Mouse (Mus musculus): ENCODE results near the gene Tmem263. TPM values are rescaled to one million over a fixed set of nuclear protein-coding genes. Genes with fewer than 3 reads are reported as not detected.

Gene Tmem263
- polyA plus RNA-seq (2015; fragmentation: Nextera tagmentation; extraction: Ambion mirVana) = 42.9 and 45.6 TPM in 2 replicates

DNA sequence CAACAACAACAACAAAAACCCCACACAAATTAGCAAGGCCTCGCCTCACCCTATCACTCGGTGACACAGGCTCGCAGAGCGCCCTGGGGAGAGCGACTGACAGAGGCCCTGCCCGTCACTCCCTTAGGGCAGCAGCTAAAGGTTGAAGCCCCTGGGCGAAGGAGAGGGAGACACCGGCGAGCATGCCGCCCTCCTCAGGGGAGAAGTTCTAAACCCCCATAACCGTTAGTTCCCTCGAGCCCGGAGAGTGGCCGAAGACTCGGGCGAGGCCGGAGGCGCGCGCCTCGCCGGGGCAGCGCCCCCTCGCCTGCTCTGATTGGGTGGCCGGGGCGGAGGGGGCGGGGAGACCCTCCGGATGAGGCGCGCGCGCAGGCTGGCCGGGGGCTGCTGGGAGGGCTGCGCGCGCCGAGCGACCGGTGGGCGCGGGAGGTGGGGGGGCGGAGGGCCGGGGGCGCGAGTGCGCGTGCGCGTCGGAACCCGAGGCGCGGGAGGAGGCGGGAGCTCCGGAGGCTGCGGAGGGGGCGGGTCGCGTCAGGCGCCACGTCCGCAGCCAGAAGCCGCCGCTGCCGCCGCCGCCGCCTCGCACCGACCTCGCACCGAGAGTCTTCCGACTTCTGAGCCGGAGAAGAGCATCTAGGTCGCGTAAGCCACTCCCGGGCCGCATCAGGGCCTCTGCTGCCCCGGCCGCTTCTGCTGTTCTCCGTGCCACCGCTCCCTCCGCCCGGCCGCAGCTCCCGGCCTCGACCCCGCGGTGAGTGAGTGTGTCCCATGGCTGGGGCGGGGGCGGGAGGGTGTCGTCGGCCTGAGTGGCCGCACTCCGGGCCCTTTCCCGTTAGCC, at the start of gene Tmem263, which contains the start of gene Fhl4:
Gene Tmem263 (plus strand): TSS at position 381 of the 838 bp plus-strand sequence.
Gene Fhl4 (minus strand): TSS at position 249 of the 838 bp plus-strand sequence.
- peak; percentile 95 for DNase-seq (ENCODE audit: low spot score)

DNA sequence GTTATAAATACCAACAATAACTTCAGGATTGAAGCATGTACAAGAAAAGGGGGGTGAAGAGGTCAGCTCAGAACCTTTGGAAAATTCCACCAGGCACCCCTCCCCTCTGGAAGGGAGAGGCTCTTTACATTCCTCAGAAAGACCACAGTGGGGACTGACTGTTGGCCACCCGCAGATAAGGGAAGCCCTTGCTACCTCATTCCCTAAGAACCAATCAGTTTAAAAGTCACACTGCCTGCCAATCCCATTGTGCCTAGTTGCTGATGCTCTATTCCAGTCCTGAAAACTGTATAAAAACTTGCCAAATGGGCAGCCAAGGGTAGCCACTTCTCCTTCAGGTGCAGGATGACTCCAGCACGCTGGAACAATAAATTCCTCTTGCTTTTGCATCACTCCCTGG, 47.6 kb upstream of the Tmem263 start:
- no peak for DNase-seq (ENCODE audit: low spot score)

DNA sequence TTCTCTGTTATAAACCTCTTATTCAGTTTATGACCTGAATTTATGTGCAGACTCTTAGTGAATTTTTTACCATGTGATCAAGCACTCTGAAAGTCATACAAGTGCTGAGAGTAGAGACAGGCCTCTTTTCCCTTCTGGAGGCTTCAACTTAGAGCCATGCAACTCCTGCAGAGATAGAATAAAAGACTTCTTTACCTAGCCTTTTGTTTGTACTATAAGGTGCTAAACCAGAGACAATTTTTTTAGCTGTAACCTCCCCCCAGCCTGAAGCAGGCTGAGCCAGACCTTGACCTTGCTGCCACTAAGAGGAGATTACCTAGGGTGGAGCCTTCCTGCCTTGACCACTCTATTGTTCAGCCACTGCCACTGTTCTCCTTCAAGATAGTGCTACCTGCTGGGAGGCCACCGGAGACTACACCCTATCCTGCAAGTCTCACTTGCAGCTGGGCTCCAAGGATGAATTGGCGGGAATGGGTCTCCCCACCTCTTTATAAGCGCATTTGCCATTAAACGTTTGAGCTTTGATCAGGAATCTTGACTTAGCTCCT, 30.7 kb upstream of the Tmem263 start:
- no peak for DNase-seq (ENCODE audit: low spot score)

DNA sequence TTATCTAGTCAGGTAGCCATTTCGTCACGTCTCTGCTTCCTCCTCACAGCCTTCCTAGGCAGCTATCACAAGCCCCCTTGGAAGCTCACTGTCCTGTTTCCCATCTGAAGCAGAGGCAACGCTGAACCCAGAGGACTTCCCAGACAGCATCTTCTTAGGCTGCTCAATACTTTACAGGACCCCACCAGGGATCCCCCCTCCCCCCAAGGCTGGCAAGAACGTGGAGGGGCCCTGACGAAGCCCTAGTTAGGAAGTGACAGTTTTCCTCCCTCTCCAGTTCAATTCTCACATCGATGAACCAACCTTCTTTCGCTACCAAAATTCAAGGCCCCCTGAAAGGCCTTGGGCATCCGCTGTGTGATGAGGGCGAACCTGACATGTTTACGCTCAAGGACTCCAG, 586 bp upstream of the Tmem263 start:
- DNase-seq (ENCODE audit: low spot score) = no peak

DNA sequence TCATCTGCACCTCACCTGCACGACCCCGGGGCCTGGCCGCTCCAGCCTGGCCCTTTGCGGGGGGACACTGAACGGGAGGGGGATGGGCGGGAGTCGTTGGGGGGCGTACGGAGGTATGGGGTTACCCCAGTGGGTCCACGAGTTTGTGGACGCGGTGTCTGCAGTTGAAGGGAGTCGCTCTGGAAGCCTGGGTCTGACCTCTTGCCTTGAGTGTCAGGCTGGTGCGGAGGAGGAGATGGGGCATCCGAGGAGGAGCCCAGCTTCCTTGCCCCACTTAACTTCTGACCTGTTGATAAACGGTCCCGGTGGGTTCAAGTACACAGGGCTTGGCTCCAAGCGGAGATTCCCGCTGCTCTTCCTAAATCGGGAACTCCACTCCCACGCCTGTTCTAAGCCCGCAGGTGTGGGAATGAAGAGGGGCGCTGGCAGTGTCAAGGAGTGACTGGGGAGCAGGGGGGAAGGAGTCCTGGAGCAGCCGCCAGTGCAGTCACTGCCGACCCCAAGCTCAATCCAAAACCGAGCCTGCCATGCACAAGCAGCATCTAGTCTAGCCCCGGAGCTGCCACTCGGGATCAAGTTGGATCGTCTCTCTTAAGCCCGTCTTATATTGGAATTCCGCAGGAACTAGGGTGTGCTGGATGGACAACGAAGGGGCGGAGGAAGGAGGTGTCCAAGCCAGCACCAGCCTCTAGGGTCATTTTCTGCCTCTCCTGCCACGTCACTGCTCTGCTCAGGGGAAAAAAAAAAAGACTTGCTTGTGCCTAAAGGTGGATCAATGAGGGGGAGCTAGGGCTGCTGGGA, 858 bp downstream of the Tmem263 start:
- DNase-seq (ENCODE audit: low spot score) = peak; percentile 33

DNA sequence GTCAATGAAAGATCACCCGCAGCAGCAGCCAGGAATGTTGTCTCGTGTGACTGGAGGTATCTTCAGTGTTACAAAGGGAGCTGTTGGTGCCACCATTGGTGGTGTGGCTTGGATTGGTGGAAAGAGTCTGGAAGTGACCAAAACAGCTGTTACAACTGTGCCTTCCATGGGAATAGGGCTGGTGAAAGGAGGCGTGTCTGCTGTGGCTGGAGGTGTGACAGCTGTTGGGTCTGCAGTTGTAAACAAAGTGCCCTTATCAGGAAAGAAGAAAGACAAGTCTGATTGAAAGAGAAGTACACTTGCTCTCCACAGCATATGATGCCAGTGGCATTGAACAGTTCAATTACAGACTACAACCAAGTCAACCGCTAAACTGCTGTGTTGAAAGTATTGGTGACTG, 12.0 kb downstream of the Tmem263 start:
- no peak for DNase-seq (ENCODE audit: low spot score)

DNA sequence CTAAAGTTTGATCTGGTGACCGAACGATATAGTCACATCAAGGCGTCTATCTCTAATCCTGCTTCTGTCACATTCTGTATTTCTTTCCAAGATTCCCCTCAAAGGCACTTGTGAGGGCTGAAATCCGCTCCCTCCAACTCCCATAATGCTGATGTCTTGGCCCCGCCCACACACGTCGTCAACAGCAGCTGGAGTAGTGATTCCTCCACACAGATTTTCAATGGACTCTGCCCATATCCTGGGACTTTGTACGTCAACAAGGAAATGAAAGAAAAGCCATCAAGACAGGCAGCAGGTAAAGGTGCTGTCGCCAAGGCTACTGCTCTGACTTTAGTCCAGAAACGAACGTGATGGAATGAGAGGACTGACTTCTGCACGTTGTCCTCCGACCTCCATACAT, 22.8 kb downstream of the Tmem263 start:
- DNase-seq (ENCODE audit: low spot score) = no peak

DNA sequence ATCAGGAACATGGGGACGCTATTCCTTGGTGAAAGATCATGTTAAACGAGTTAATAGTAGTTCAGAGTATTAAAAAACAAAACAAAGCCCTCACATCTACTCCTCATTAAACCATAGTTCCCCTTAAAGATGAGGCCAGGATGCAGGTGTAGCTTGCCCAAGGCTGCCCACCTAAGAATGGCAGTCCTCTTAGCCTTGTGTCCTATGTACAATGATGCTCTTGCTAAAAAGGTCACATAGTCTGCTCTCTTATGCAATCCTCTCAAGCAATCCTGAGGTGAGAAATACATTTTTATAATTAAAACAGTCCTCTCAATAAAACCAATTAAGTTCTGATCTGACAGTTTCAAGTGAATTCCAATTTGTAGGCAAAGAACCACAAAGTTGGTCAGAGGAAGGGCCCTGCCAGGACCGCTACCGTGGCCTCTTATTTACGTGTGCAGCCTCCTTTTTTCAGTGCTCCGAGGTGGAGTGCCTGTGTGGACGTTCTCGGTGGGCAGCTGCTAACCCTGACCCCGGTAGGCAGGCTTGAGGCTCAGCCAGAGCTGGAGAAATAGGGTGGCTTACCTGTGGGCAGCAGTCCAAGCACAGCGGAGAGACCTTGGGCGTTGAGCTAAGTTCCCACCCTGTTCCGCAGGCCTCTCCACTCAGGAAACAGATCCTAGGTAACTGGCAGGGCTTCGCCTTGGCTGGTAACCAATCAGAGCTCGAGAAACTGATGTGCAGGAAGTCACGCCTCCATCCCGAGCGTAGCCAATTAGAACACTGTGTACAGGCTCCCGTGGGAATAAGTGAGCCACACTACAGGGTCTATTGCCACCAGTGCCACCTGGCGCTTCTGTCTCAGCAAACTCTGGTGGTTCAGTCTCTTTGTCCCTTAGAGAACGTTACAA, 25.2 kb downstream of the Tmem263 start, which contains the start of gene Mterf2:
Gene Mterf2 (minus strand): TSS at position 633 of the 893 bp plus-strand sequence.
- peak; percentile 97 for DNase-seq (ENCODE audit: low spot score)

DNA sequence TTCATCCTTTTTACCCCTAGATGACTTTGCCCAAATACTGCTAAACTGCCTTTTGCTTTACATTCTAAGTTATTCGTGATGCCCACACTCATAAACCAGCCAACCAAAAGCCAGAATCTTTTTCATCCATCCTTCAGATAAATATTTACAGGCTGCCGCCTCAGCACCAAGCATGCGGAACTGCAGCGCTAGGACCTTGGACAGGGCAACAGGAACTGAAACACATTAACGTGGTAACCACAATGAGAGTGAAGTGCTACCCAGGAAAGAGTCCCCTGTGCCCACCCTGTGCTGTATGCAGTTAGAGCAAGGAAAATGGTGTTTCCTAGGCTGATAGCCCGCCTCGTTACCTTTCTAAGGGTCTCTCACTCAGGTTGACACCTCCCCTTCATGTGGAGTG, 26.0 kb downstream of the Tmem263 start:
- DNase-seq (ENCODE audit: low spot score) = peak; percentile 23

DNA sequence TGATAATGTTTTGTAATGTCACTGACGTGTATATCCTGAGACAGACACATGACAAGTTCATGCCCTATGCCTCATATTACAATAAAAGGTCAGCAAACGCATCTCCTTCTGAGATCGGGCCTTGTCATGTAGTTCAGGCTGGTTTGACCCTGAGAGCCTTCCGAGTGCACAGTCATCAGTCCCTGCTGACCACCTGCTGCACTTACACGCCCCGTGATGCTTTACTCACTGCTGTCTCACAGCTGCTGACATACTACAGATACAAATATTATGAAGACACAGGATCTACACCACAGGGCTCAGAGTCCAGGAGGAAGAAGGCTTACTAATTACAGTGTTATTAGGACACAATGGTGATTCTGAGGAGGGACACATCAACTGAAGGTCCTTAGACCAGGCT, 34.1 kb downstream of the Tmem263 start:
- no peak for DNase-seq (ENCODE audit: low spot score)

DNA sequence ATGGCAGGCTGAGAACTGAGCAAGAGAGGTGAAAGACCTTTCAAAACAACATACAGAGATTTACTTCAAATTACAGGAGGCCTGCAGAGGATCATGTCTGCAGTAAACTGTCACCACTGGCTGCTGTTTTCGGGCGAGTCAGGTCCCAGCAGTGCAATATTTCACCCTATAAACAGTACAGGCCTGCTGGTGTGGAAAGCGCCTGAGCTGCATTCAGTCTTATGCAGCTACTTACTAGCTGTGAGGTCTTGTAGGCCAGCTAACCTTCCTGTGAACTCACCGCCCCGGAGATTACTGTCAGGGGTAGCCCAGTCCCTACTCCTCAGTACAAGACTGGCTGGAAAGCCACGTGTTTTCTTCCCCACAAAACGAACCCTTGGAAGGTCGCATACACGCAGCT, 39.0 kb downstream of the Tmem263 start:
- no peak for DNase-seq (ENCODE audit: low spot score)

DNA sequence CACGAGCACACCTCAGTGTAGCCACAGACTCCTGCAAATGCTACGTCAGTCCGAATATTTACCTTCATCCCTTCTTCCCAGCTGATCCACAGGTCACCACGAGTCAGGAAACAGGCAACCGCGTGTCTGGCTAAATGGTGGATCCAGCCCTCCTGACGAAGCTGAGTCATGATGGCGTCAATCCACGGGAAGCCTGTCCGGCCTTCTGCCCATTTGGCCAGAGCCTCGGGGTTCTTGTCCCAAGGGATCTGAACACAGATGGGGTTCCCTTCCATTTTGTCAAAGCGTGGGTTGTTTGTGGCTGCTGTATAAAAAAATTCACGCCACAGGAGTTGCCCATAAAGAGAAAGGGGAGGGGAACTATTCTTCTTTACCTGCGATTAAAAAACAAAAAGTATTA, 43.9 kb downstream of the Tmem263 start:
- DNase-seq (ENCODE audit: low spot score) = no peak

DNA sequence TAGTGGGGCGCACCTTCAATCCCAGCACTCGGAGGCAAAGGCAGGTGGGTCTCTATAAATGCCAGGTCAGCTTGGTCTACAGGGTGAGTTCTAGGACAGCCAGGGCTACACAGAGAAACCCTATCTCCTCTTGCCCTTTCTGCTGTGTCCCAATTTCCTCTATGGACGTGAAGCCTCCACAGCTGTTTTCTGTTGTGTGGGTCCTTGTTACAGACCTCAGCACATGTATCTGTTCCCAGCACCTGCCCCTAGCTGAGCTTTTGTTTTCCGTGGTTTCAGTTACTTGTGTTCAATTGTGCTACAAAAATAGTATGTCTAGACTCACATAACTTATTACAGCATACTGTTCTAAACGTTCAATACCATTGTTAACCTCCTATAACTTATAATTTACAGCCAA, 46.8 kb downstream of the Tmem263 start:
- no peak for DNase-seq (ENCODE audit: low spot score)

DNA sequence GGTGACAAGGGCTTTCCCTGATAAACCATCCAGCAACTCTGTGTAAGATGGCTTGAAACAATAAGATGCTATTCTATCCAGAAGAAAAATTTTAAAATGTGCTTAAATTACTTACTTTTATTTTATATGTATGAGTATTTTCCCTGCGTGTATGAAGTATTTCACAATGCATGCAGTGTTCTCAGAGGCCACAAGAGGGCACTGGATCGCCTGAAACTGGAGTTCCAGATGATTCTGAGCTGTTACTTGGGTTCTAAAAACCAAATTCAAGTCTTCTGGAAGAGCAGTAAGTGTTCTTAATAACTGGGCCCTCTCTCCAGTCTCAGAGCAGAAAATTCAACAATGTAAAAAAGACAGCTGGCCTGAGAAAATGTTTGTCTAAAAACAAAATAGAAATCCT, 51.8 kb downstream of the Tmem263 start:
- DNase-seq (ENCODE audit: low spot score) = peak; percentile 77

DNA sequence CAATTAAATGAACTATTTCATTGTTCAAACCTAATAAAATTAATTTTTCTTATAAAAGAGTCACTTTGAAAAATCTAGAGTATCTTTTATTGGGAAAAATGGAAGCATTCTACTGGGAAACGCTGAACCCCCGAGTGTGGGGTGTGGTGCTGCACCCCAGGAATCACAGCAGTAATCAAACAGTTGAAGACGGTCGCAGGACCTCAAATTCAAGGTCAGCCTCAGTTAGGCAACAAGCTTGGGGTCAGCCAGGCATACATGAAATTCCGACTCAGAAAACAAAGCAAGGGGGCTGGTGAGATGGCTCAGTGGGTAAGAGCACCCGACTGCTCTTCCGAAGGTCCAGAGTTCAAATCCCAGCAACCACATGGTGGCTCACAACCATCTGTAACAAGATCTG, 55.0 kb downstream of the Tmem263 start:
- DNase-seq (ENCODE audit: low spot score) = no peak

DNA sequence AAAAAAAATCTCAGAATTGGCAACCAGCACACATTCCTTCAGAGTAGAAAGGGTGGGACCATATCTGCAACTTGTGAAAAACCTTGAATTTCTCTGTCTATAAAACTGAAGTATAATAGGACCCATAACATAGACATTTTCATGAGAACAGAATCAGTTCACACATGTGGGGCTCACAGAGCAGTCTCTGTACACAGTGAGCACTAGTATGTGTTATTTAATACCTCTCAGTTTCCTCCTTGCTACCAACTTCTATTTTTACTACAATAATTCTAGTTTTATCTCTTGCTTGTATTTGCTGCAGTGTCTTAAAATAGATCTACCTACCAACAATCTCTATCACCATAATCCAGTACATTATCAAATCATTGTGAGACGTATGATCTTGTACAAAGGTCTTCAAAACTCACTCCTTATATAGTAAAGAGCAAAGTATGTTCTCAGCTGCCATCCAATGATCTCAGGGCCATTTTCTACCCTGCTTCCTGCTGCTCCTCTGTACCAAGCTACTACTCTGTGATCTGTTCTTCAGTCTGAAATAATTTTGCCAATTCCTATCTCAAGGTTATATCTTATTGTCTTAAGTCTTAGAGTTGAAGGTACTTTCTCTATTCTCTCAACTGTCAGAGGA, 57.7 kb downstream of the Tmem263 start:
- no peak for DNase-seq (ENCODE audit: low spot score)

DNA sequence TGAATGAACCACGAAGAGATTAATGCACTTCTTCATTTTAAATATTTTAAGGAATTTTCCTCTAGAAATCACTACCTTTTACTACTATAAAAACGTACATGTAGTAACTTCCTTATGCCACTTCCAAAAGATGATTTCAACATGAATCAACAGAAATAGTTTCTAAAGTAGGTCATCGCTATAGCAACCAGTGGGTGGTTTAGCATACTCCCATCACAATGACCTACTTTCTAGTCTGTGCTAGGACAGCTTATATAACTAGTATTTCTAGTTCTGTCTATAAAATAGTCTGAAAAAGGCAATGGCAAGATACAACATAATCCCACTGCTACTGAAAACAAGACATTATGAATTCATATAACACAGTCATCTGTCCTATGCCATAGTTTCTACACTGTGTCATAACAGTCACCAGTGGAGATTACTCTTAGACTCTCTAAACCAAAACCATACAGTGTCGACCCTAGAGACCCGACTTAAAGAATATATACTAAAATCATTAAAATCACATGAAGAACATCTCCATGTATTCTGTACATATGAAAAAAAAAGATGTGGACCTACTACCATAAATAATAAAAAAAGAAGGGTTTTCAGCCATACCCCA, 59.4 kb downstream of the Tmem263 start:
- DNase-seq (ENCODE audit: low spot score) = peak; percentile 88

DNA sequence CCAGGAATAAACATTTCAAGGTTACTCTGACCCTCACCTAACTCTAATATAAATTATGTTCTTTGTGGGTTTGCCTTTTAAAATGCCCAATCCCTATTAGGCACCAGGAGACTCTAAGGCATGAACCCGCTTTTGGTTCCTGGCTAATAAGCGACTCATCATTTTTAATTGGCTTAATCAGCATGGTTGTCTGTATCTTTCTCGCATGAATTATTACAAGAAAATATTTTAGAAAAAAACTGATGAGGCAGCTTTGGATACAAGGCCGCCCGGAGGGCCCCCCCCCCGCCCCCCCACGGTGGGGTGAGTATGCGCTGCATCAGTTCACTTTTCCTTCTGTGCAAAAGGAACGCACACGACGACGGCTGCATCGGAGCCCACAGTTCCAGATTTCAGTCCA, 62.4 kb downstream of the Tmem263 start:
- DNase-seq (ENCODE audit: low spot score) = no peak

DNA sequence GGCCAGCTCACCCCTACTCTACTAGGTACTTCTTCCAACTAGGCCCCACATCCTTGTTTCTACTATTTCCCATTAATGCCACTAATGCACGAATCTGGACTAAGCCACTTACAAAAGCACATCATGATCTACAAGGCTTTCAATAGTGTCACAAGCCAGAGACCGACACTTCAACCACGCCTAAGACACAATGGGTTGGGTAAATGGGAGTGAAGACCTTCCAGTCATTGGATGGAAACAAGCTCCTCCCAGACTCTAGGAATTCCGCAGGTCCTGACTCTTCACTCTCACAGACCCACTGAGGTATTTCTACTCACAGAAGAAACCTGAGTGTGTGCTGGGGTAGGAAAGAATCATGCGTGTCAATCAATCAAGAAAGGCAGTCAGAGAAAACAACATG, 62.9 kb downstream of the Tmem263 start:
- no peak for DNase-seq (ENCODE audit: low spot score)

Data from thymus, postnatal 0 days (tissue).